Mouse (Mus musculus): ENCODE results near the gene Nkain4. TPM values are rescaled to one million over a fixed set of nuclear protein-coding genes. Genes with fewer than 3 reads are reported as not detected.
A peak's percentile ranks its signal among the peaks of the same experiment; 100 is the strongest.

Nkain4 gene
- polyA plus RNA-seq (2012; ENCODE audit: insufficient read depth, insufficient read length, missing spikeins) = not detected in 2 replicates

DNA sequence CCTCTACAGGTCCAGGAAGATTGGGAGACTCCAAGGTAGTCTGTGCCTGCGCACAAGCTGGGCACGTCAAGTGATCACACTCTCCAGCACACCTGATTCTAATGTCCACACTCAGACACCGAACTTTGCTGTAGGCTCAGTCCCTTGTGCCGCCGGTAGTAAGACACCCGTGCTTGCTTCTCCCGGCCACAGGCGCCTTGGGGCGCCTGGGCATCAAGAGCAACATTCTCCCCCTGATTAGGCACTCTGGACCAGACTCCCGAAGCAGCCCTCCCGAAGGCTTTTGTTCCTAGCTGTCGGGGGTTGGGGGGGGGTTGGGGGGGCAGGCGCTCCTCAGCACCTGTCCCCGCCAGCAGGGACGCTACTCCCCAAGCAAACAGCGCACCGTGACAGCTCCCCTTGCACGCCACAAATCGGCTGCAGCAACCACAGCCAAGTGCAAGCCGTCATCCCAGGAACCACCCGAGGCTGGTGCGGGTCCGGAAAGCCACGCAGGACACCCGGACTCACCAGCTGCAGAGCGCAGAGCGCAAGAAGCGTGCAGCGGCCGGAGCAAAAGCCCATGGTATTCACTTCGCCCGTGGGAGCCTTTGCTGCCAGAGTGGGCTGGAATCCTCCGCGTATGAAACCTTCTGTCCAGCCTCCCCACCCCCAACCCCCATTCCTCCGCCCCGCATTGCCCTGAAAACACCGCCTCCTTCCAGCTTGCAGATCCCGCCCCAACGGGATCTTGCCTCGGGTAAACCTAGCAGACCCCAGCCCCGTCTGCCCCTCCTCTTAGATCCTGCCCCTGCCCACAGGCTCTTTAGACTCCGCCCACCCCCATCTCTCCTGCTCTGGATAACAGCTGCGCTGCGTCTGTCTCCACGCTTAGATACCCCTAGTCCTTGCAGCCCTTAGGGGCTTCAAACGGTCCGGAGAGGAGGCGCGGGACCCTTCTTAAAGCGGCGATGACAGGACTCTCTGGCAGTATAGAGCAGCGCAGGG is at the start of gene Nkain4:
Gene Nkain4 (minus strand): TSS at position 639 of the 987 bp plus-strand sequence.
- TF ChIP-seq CTCF (IDR thresholded peaks at IDR 0.05; ENCODE audit: low read depth, low read length) (no peak), POLR2A (IDR thresholded peaks at IDR 0.05; ENCODE audit: borderline replicate concordance, low read depth, low read length) (no peak)
- Histone ChIP-seq H3K27ac (ENCODE audit: insufficient read depth, low read depth, low read length) (no peak within 1 kb of the TSS), H3K4me1 (ENCODE audit: control insufficient read depth, insufficient read depth, low read length) (peaks cover 8% of the 10 kb centered on the region), H3K4me3 (ENCODE audit: insufficient read depth, low read length) (peak within 1 kb of the TSS; percentile 20; the same call in 1 of the 2 replicates)

GRCm38 (mm10) chr2:180996905-180997304 is 42.4 kb upstream of the Nkain4 start:
- no peaks in the 10 kb centered on the region for H3K4me1 ChIP-seq (ENCODE audit: control insufficient read depth, insufficient read depth, low read length)
- H3K4me3 ChIP-seq (ENCODE audit: insufficient read depth, low read length) = no peak overlapping the region
- H3K27ac ChIP-seq (ENCODE audit: insufficient read depth, low read depth, low read length) = no peak overlapping the region
- TF ChIP-seq CTCF (IDR thresholded peaks at IDR 0.05; ENCODE audit: low read depth, low read length) (no peak), POLR2A (IDR thresholded peaks at IDR 0.05; ENCODE audit: borderline replicate concordance, low read depth, low read length) (no peak)

DNA sequence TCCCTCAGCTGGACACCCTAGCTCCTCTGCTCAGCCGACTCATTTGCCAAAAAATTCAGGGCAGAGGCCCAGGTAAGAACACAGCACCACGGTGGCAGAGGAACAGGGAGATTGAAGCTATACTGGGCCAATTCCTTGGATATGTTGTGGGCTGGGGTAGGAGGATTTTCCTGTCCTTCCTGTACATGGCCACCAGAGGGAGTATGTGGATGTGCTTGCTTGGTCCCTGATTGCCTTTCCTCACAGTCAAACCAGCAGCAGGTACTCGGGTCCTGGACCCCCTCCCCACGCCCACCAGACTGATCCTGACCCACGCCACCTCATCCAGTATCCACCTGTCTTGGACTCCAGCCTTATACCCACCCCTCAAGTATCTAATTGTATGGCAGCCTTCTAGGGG is 41.9 kb upstream of the Nkain4 start:
- no peak for TF ChIP-seq POLR2A (IDR thresholded peaks at IDR 0.05; ENCODE audit: borderline replicate concordance, low read depth, low read length)
- TF ChIP-seq CTCF (IDR thresholded peaks at IDR 0.05; ENCODE audit: low read depth, low read length) = peak; percentile 58
- Histone ChIP-seq H3K27ac (ENCODE audit: insufficient read depth, low read depth, low read length) (no peak overlapping the region), H3K4me3 (ENCODE audit: insufficient read depth, low read length) (no peak overlapping the region), H3K4me1 (ENCODE audit: control insufficient read depth, insufficient read depth, low read length) (no peaks in the 10 kb centered on the region)

GRCm38 (mm10) chr2:180995457-180995856 is 41.0 kb upstream of the Nkain4 start:
- TF ChIP-seq POLR2A (IDR thresholded peaks at IDR 0.05; ENCODE audit: borderline replicate concordance, low read depth, low read length) (no peak), CTCF (IDR thresholded peaks at IDR 0.05; ENCODE audit: low read depth, low read length) (no peak)
- H3K27ac ChIP-seq (ENCODE audit: insufficient read depth, low read depth, low read length) = no peak overlapping the region
- no peak overlapping the region for H3K4me3 ChIP-seq (ENCODE audit: insufficient read depth, low read length)
- H3K4me1 ChIP-seq (ENCODE audit: control insufficient read depth, insufficient read depth, low read length) = no peaks in the 10 kb centered on the region

DNA sequence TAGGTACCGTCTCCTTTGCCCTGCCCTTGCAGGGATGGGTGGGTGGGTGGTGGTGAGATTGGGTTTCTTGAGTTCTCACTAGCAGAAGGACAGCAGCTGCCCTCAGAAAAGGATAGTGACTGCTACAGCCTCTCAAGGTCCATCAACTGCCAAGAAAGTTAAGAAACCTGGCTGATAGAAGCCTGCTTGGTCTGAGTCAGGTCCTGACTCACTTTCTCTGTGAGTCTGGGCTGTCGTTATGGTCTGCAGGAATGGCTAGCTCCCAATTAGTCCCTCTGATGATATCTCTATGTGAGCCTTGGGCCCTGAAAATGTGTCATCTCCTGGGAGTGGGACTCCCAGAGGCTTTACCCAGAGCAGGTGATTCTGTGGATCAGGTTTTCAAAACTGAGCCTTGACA is 39.9 kb upstream of the Nkain4 start:
- no peak overlapping the region for H3K4me3 ChIP-seq (ENCODE audit: insufficient read depth, low read length)
- H3K4me1 ChIP-seq (ENCODE audit: control insufficient read depth, insufficient read depth, low read length) = no peaks in the 10 kb centered on the region
- no peak overlapping the region for H3K27ac ChIP-seq (ENCODE audit: insufficient read depth, low read depth, low read length)
- TF ChIP-seq CTCF (IDR thresholded peaks at IDR 0.05; ENCODE audit: low read depth, low read length) = no peak
- TF ChIP-seq POLR2A (IDR thresholded peaks at IDR 0.05; ENCODE audit: borderline replicate concordance, low read depth, low read length) = no peak

- no peak for TF ChIP-seq CTCF (IDR thresholded peaks at IDR 0.05; ENCODE audit: low read depth, low read length)
- Histone ChIP-seq H3K4me1 (ENCODE audit: control insufficient read depth, insufficient read depth, low read length) (no peaks in the 10 kb centered on the region), H3K27ac (ENCODE audit: insufficient read depth, low read depth, low read length) (no peak overlapping the region), H3K4me3 (ENCODE audit: insufficient read depth, low read length) (no peak overlapping the region)
These were observed 35.8 kb upstream of the Nkain4 start for GRCm38 (mm10) chr2:180990347-180990746.

- TF ChIP-seq POLR2A (IDR thresholded peaks at IDR 0.05; ENCODE audit: borderline replicate concordance, low read depth, low read length) (no peak), CTCF (IDR thresholded peaks at IDR 0.05; ENCODE audit: low read depth, low read length) (no peak)
- H3K4me3 ChIP-seq (ENCODE audit: insufficient read depth, low read length) = no peak overlapping the region
- H3K27ac ChIP-seq (ENCODE audit: insufficient read depth, low read depth, low read length) = no peak overlapping the region
- H3K4me1 ChIP-seq (ENCODE audit: control insufficient read depth, insufficient read depth, low read length) = no peaks in the 10 kb centered on the region
These were observed 34.4 kb upstream of the Nkain4 start for GRCm38 (mm10) chr2:180988948-180989347.

GRCm38 (mm10) chr2:180988347-180988913 is 33.9 kb upstream of the Nkain4 start:
- Histone ChIP-seq H3K4me1 (ENCODE audit: control insufficient read depth, insufficient read depth, low read length) (no peaks in the 10 kb centered on the region), H3K4me3 (ENCODE audit: insufficient read depth, low read length) (no peak overlapping the region), H3K27ac (ENCODE audit: insufficient read depth, low read depth, low read length) (no peak overlapping the region)
- no peak for TF ChIP-seq POLR2A (IDR thresholded peaks at IDR 0.05; ENCODE audit: borderline replicate concordance, low read depth, low read length)
- TF ChIP-seq CTCF (IDR thresholded peaks at IDR 0.05; ENCODE audit: low read depth, low read length) = no peak

DNA sequence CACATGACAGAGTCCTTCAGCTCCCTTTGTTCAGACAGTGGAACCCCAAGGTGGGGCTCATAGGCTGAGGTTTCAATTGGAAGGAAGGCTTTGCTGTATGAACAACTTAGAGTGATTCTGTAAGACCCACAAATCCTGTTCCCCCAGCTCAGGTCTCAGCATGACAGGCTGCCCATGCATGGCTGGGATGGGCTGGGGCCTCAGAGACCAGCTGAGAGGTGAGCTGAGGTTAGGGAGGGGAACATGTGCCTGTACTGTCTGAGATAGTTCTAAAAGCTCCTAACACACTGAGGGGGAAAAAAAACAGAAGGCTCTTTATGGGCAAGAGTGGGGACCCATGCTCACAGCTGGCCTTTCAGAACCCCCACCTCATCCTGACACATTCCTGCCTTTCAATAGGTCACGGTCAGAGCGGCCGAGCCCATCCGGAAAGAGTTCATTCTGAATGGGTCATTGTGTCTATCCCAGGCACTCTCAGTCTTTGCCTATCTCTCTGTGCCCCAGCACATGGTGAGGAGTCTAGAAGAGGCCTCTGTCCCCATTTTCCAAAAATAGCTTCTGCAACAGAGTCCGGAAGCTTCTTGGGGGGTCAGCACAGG is 33.0 kb upstream of the Nkain4 start:
- H3K27ac ChIP-seq (ENCODE audit: insufficient read depth, low read depth, low read length) = no peak overlapping the region
- TF ChIP-seq CTCF (IDR thresholded peaks at IDR 0.05; ENCODE audit: low read depth, low read length) = no peak
- no peak for TF ChIP-seq POLR2A (IDR thresholded peaks at IDR 0.05; ENCODE audit: borderline replicate concordance, low read depth, low read length)
- no peak overlapping the region for H3K4me3 ChIP-seq (ENCODE audit: insufficient read depth, low read length)
- no peaks in the 10 kb centered on the region for H3K4me1 ChIP-seq (ENCODE audit: control insufficient read depth, insufficient read depth, low read length)

- Histone ChIP-seq H3K27ac (ENCODE audit: insufficient read depth, low read depth, low read length) (no peak overlapping the region), H3K4me3 (ENCODE audit: insufficient read depth, low read length) (no peak overlapping the region), H3K4me1 (ENCODE audit: control insufficient read depth, insufficient read depth, low read length) (no peaks in the 10 kb centered on the region)
- no peak for TF ChIP-seq CTCF (IDR thresholded peaks at IDR 0.05; ENCODE audit: low read depth, low read length)
- no peak for TF ChIP-seq POLR2A (IDR thresholded peaks at IDR 0.05; ENCODE audit: borderline replicate concordance, low read depth, low read length)
These were observed 32.5 kb upstream of the Nkain4 start for GRCm38 (mm10) chr2:180987001-180987400.

Measured in bone marrow macrophage, adult 2 months (primary cell).